Mouse (Mus musculus) myocyte (in vitro differentiated cells): Measurements from ENCODE around the gene Sdc3. TPM values are rescaled to one million over a fixed set of nuclear protein-coding genes. Genes with fewer than 3 reads are reported as not detected.
A peak's percentile ranks its signal among the peaks of the same experiment; 100 is the strongest.

Source experiments
- H3K27me3 ChIP-seq: one replicate; pipeline ENCODE4 v1.6.1; 2011; ENCODE audit not compliant: control insufficient read depth, insufficient read depth, insufficient read length
- H3K36me3 ChIP-seq: one replicate; pipeline ENCODE4 v1.6.1; 2011; ENCODE audit not compliant: control insufficient read depth, insufficient read depth
- H3K4me2 ChIP-seq: one replicate; pipeline ENCODE4 v1.6.1; 2011; ENCODE audit warnings: low read depth, control low read depth
- H3K4me3 ChIP-seq: one replicate; pipeline ENCODE4 v1.5.1; 2011; ENCODE audit warnings: mild to moderate bottlenecking, control low read depth, moderate library complexity
- H3K79me2 ChIP-seq: one replicate; pipeline ENCODE4 v1.6.1; 2011; ENCODE audit not compliant: control insufficient read depth, insufficient read depth
- H3ac ChIP-seq: one replicate; pipeline ENCODE4 v1.6.1; 2011; ENCODE audit not compliant: control insufficient read depth, insufficient read length
- CEBPB ChIP-seq: IDR thresholded peaks from 2 replicates; pipeline ENCODE4 v1.6.1; 2011; ENCODE audit warnings: mild to moderate bottlenecking, moderate library complexity; ENCODE audit not compliant: poor library complexity, insufficient read depth, severe bottlenecking
- E2F4 ChIP-seq: IDR thresholded peaks from one replicate; pipeline ENCODE4 v1.6.1; 2011; ENCODE audit warnings: mild to moderate bottlenecking, control low read depth, moderate library complexity; ENCODE audit not compliant: insufficient read depth
- MAX ChIP-seq: IDR thresholded peaks from one replicate; pipeline ENCODE4 v1.6.1; 2011; ENCODE audit warnings: low read depth, mild to moderate bottlenecking, control low read depth
- MYOD1 ChIP-seq, 3 experiments: IDR thresholded peaks; one replicate each; pipeline ENCODE4 v1.6.1; 2011; ENCODE audit warnings: control low read depth in 2 of 3, low read depth in 2 of 3, mild to moderate bottlenecking in 2 of 3, moderate library complexity in 1 of 3; ENCODE audit not compliant: insufficient read length in 2 of 3, control insufficient read depth in 1 of 3
- MYOG ChIP-seq, 3 experiments: IDR thresholded peaks; one replicate each; pipeline ENCODE4 v1.6.1; 2011; ENCODE audit warnings: control low read depth in 2 of 3, low read depth in 2 of 3, mild to moderate bottlenecking in 2 of 3; ENCODE audit not compliant: insufficient read length in 2 of 3, control insufficient read depth in 1 of 3, insufficient read depth in 1 of 3
- POLR2A ChIP-seq: IDR thresholded peaks from one replicate; pipeline ENCODE4 v1.6.1; 2011; ENCODE audit warnings: low read depth, mild to moderate bottlenecking, control low read depth, moderate library complexity; ENCODE audit not compliant: insufficient read length
- POLR2AphosphoS2 ChIP-seq: IDR thresholded peaks from one replicate; pipeline ENCODE4 v1.6.1; 2011; ENCODE audit warnings: low read depth, control low read depth; ENCODE audit not compliant: insufficient read length
- REST ChIP-seq: IDR thresholded peaks from one replicate; pipeline ENCODE4 v1.6.1; 2011; ENCODE audit warnings: mild to moderate bottlenecking, control low read depth, moderate library complexity; ENCODE audit not compliant: insufficient read depth, insufficient read length
- SRF ChIP-seq: IDR thresholded peaks from one replicate; pipeline ENCODE4 v1.6.1; 2011; ENCODE audit warnings: low read depth; ENCODE audit not compliant: control insufficient read depth, insufficient read length
- TCF12 ChIP-seq: IDR thresholded peaks from one replicate; pipeline ENCODE4 v1.6.1; 2011; ENCODE audit warnings: mild to moderate bottlenecking, control low read depth; ENCODE audit not compliant: poor library complexity, insufficient read depth, severe bottlenecking
- TCF3 ChIP-seq: IDR thresholded peaks from one replicate; pipeline ENCODE4 v1.6.1; 2011; ENCODE audit warnings: low read depth, control low read depth; ENCODE audit not compliant: insufficient read length
- USF1 ChIP-seq: IDR thresholded peaks from one replicate; pipeline ENCODE4 v1.6.1; 2011; ENCODE audit warnings: low read depth, mild to moderate bottlenecking, control low read depth, moderate library complexity
- polyA plus RNA-seq: library from polyadenylated mRNA; unstranded; fragments of >200 nt; fragmentation: generic; extraction: Trizol; gene quantifications from one replicate; pipeline ENCODE4 v1.2.1, GENCODE M21; 2012; ENCODE audit warnings: missing spikeins

Sdc3 gene
- polyA plus RNA-seq = 15.8 TPM

- peak within 1 kb of the TSS; percentile 26 for H3ac ChIP-seq
- H3K4me3 ChIP-seq = peak within 1 kb of the TSS; percentile 12
- no peaks in the 10 kb centered on the region for H3K36me3 ChIP-seq
- peaks cover 5% of the 10 kb centered on the region for H3K27me3 ChIP-seq
- TF ChIP-seq MYOD1 (IDR thresholded peaks at IDR 0.05; ENCODE audit: control insufficient read depth in 1 of 3, insufficient read length in 2 of 3, low read depth in 2 of 3) (no peak), MYOG (IDR thresholded peaks at IDR 0.05; ENCODE audit: control insufficient read depth in 1 of 3, insufficient read depth in 1 of 3, insufficient read length in 2 of 3, low read depth in 2 of 3) (no peak), SRF (no peak), POLR2A (peak; percentile 58)
- H3K4me2 ChIP-seq = peak within 1 kb of the TSS; percentile 75
- H3K79me2 ChIP-seq = no peaks in the 10 kb centered on the region
These were observed at the start of gene Sdc3 for GRCm38 (mm10) chr4:130792376-130793179. Gene Sdc3 (plus strand): TSS chr4:130792537.

DNA sequence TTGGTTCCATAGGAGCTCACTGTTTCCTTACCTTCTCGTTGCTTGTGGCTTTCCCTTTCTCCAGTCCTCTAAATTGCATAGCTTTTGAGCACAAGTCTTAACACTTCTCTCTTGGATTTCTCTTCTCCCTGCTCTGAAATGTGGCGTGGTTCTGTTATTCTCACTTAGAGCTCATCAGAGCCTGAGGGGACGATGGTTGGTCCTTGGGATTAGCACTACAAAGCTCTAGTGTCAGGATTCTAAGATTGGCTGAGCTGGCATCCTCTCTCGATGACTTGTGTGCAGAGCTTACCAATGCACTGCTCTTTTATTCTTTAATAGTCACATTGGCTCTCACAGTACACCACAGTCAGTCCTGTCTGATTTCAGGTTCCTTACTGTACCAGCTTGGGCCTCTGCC is 48.3 kb upstream of the Sdc3 start:
- peaks cover 67% of the 10 kb centered on the region for H3K79me2 ChIP-seq
- H3K27me3 ChIP-seq = no peaks in the 10 kb centered on the region
- H3ac ChIP-seq = no peak overlapping the region
- no peak for TF ChIP-seq POLR2AphosphoS2
- no peak for TF ChIP-seq USF1
- no peak for TF ChIP-seq E2F4
- no peak for TF ChIP-seq CEBPB
- no peak for TF ChIP-seq MAX
- no peak for TF ChIP-seq MYOD1 (IDR thresholded peaks at IDR 0.05; ENCODE audit: control insufficient read depth in 1 of 3, insufficient read length in 2 of 3, low read depth in 2 of 3)
- TF ChIP-seq REST = no peak
- TF ChIP-seq POLR2A = no peak
- no peak for TF ChIP-seq MYOG (IDR thresholded peaks at IDR 0.05; ENCODE audit: control insufficient read depth in 1 of 3, insufficient read depth in 1 of 3, insufficient read length in 2 of 3, low read depth in 2 of 3)
- TF ChIP-seq TCF3 = no peak
- no peak for TF ChIP-seq SRF
- no peak for TF ChIP-seq TCF12
- H3K4me2 ChIP-seq = no peak overlapping the region
- no peak overlapping the region for H3K4me3 ChIP-seq
- peaks cover 44% of the 10 kb centered on the region for H3K36me3 ChIP-seq

GRCm38 (mm10) chr4:130745561-130746306 is 46.6 kb upstream of the Sdc3 start:
- no peak overlapping the region for H3K4me3 ChIP-seq
- H3K27me3 ChIP-seq = no peaks in the 10 kb centered on the region
- H3ac ChIP-seq = no peak overlapping the region
- H3K36me3 ChIP-seq = peaks cover 61% of the 10 kb centered on the region
- H3K79me2 ChIP-seq = peaks cover 66% of the 10 kb centered on the region
- no peak for TF ChIP-seq REST
- no peak for TF ChIP-seq E2F4
- TF ChIP-seq MAX = peak; percentile 25
- TF ChIP-seq TCF12 = no peak
- TF ChIP-seq USF1 = no peak
- no peak for TF ChIP-seq TCF3
- no peak for TF ChIP-seq POLR2A
- TF ChIP-seq CEBPB = no peak
- TF ChIP-seq SRF = no peak
- peak in 1 of 3 experiments; percentile 7 for TF ChIP-seq MYOG (IDR thresholded peaks at IDR 0.05; ENCODE audit: control insufficient read depth in 1 of 3, insufficient read depth in 1 of 3, insufficient read length in 2 of 3, low read depth in 2 of 3)
- no peak for TF ChIP-seq POLR2AphosphoS2
- peak overlapping the region; percentile 48 for H3K4me2 ChIP-seq

GRCm38 (mm10) chr4:130749566-130749965 is 42.8 kb upstream of the Sdc3 start:
- H3K4me2 ChIP-seq = no peak overlapping the region
- peaks cover 47% of the 10 kb centered on the region for H3K79me2 ChIP-seq
- TF ChIP-seq MYOD1 (IDR thresholded peaks at IDR 0.05; ENCODE audit: control insufficient read depth in 1 of 3, insufficient read length in 2 of 3, low read depth in 2 of 3) (no peak), TCF12 (no peak), POLR2AphosphoS2 (no peak), TCF3 (no peak), CEBPB (no peak), USF1 (no peak)
- no peaks in the 10 kb centered on the region for H3K27me3 ChIP-seq
- no peak overlapping the region for H3K4me3 ChIP-seq
- H3K36me3 ChIP-seq = peaks cover 79% of the 10 kb centered on the region
- H3ac ChIP-seq = no peak overlapping the region

GRCm38 (mm10) chr4:130751966-130752365 is 40.4 kb upstream of the Sdc3 start:
- H3K4me2 ChIP-seq = no peak overlapping the region
- H3K79me2 ChIP-seq = peaks cover 47% of the 10 kb centered on the region
- H3K4me3 ChIP-seq = no peak overlapping the region
- H3K27me3 ChIP-seq = no peaks in the 10 kb centered on the region
- H3K36me3 ChIP-seq = peaks cover 89% of the 10 kb centered on the region
- no peak overlapping the region for H3ac ChIP-seq
- TF ChIP-seq POLR2AphosphoS2 (no peak), CEBPB (no peak), TCF3 (no peak), SRF (no peak), MAX (no peak), TCF12 (no peak), MYOD1 (IDR thresholded peaks at IDR 0.05; ENCODE audit: control insufficient read depth in 1 of 3, insufficient read length in 2 of 3, low read depth in 2 of 3) (no peak)
